Mouse (Mus musculus) splenic B cell, adult 2 months (primary cell): ENCODE results near the gene Sgk1.
"Not testable (repeated sequence)": the region's sequence is repeated elsewhere in the genome, so short reads cannot be mapped to it uniquely, and the experiment has no call there.

Experiments used
- DNase-seq: peaks from one replicate; pipeline ENCODE4 v3.0.0-alpha.2; 2011; ENCODE audit warnings: low read depth, low spot score
- H3K27me3 ChIP-seq: 2 replicates; pipeline ENCODE4 v1.6.1; 2012; ENCODE audit warnings: mild to moderate bottlenecking, low read length, moderate library complexity, mixed read lengths; ENCODE audit not compliant: control insufficient read depth, poor library complexity, insufficient read depth, severe bottlenecking
- H3K36me3 ChIP-seq: 2 replicates; pipeline ENCODE4 v1.6.1; 2012; ENCODE audit warnings: mild to moderate bottlenecking, low read length, moderate library complexity, mixed read lengths; ENCODE audit not compliant: control insufficient read depth, poor library complexity, insufficient read depth, severe bottlenecking

The Sgk1 gene

GRCm38 (mm10) chr10:22004763-22005162 lies 122.8 kb downstream of the Sgk1 start:
- Histone ChIP-seq H3K27me3 (no peaks in the 10 kb centered on the region), H3K36me3 (no peaks in the 10 kb centered on the region)
- DNase-seq, result no peak

GRCm38 (mm10) chr10:22007160-22007801 lies 125.3 kb downstream of the Sgk1 start:
- no peaks in the 10 kb centered on the region for H3K27me3 ChIP-seq
- no peak for DNase-seq
- no peaks in the 10 kb centered on the region for H3K36me3 ChIP-seq

- DNase-seq, result peak; percentile 76
- Histone ChIP-seq H3K36me3 (no peaks in the 10 kb centered on the region), H3K27me3 (no peaks in the 10 kb centered on the region)
Observed at GRCm38 (mm10) chr10:22007802-22008172, 125.8 kb downstream of the Sgk1 start.

GRCm38 (mm10) chr10:22010088-22010818 lies 128.3 kb downstream of the Sgk1 start:
- peak; percentile 89 for DNase-seq
- Histone ChIP-seq H3K36me3 (no peaks in the 10 kb centered on the region), H3K27me3 (no peaks in the 10 kb centered on the region)

- Histone ChIP-seq H3K27me3 (no peaks in the 10 kb centered on the region), H3K36me3 (no peaks in the 10 kb centered on the region)
- no peak for DNase-seq
Observed at GRCm38 (mm10) chr10:22017469-22018159, 135.6 kb downstream of the Sgk1 start.

GRCm38 (mm10) chr10:22018618-22019017 lies 136.6 kb downstream of the Sgk1 start:
- H3K36me3 ChIP-seq, result no peaks in the 10 kb centered on the region
- H3K27me3 ChIP-seq, result no peaks in the 10 kb centered on the region
- no peak for DNase-seq

GRCm38 (mm10) chr10:22034303-22034702 lies 152.3 kb downstream of the Sgk1 start:
- Histone ChIP-seq H3K36me3 (no peaks in the 10 kb centered on the region), H3K27me3 (no peaks in the 10 kb centered on the region; the same call in 1 of the 2 replicates)
- DNase-seq, result peak; percentile 64

GRCm38 (mm10) chr10:22036256-22036655 lies 154.3 kb downstream of the Sgk1 start:
- peak; percentile 57 for DNase-seq
- not testable (repeated sequence) for H3K36me3 ChIP-seq, H3K27me3 ChIP-seq
